Mouse (Mus musculus): ENCODE data around the gene Tmem161a.

DNA sequence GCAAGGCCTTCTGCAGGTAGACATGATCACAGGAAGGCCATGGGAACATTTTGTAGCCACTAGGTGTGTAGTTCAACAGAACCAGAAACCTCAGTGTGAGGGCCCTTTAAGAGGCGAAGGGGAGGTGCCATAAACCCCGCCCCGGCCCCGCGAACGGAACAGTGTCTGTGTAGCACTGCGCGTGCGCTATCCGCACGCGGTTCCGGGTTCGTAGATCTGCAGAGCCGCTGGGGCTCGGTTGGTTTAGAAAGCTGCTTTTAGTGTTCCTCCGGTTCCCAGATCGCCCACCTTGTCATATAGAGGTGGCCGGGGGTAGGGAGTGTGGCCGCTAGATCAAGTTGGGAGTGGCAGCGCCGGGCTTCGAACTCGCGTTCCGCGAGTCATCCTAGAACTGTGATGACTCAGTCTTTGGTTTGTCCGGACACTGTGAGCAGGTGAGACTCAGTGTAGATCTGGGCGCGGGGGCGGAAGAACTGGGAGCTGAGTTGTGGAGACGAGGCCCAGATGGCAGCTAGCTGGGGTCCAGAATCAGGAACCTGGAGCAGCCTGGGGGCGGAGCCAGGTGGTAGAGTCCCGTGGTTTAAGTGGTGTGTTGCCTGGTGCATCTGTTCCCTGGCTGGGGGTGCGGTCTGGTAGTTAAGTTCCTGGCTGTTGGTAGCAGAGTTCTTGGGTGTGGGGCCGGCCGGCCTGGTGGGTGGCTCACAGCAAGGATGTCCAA is 40.8 kb upstream of the Tmem161a start, which contains the start of gene Nr2c2ap:
- TF ChIP-seq CTCF (IDR thresholded peaks at IDR 0.05; ENCODE audit: low read depth, low read length) (no peak), POLR2A (IDR thresholded peaks at IDR 0.05; ENCODE audit: borderline replicate concordance, low read depth, low read length) (peak; percentile 80; the same call in 1 of the 2 replicates)
